Mouse (Mus musculus) adrenal gland (tissue): ENCODE data around the gene Rab3il1.

Experiments used
- intact Hi-C: fragments of 180-260 bp; cut with DNase I; formaldehyde crosslinking; loops from one replicate; pipeline ENCODE4 v1.15.1; 2025

The Rab3il1 gene

GRCm38 (mm10) chr19:10086976-10087375 is 85.5 kb downstream of the Rab3il1 start:
- intact Hi-C loops = no loop called here
